Mouse (Mus musculus) right cerebral cortex, postnatal 36 days (tissue): ENCODE measurements around the gene Zfp385b.

Experiments
- DNase-seq, 2 experiments: peaks; one replicate each; pipeline ENCODE4 v3.0.0; 2022; ENCODE audit warnings: low spot score in 2 of 2, mixed read lengths in 1 of 2

Gene Zfp385b

DNA sequence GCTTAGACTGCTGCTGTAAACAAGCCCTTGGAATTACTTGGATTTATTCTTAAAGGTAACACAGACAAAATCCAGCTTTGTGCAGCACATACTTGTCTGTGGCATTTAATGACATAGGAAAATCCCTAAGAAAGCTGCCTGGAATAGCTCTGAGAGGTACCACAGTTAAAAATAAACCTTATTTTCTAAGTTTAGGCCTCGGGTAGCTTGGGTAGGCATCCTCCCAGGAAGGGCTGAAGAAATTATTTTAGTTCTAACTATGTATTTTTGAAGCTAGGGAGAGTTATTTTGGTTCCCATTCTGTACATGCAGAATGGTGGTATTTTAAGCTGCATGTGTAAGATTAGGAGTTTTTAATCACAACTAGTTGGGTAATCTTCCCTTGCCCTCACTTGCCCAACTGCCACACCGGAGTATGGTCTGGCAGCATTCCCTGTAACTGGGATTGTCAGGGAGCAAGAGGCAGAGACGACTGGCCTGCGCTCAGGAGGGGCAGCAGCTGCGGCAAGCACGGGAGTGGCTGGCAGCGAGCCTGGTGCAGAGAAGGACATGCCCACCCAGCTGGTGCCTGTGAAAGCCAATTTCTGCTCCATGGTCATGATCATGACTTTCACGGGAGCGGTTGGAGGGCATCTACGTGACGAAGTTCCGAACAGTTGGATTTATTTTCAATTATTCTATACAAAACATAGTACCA is 230.1 kb downstream of the Zfp385b start:
- DNase-seq, result peak; percentile 28 to 33

DNA sequence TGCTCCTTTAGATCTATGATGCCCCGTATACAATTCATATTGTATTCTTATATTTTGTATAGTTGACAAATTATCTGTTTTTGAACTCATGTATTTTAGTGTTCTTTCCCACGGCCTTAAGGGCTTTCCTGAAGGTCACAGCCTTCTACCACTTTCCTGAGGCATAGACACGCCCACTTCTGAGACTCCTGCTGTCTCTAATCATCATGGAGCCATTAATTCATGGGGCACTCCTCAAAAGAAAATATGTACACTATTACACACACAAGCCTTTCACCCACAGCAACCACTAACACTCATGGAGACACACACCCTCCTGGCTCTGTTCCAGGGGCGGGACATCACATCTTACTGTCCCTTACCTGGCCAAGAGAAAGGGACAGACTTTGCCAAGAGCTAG is 232.1 kb downstream of the Zfp385b start:
- DNase-seq, result no peak

DNA sequence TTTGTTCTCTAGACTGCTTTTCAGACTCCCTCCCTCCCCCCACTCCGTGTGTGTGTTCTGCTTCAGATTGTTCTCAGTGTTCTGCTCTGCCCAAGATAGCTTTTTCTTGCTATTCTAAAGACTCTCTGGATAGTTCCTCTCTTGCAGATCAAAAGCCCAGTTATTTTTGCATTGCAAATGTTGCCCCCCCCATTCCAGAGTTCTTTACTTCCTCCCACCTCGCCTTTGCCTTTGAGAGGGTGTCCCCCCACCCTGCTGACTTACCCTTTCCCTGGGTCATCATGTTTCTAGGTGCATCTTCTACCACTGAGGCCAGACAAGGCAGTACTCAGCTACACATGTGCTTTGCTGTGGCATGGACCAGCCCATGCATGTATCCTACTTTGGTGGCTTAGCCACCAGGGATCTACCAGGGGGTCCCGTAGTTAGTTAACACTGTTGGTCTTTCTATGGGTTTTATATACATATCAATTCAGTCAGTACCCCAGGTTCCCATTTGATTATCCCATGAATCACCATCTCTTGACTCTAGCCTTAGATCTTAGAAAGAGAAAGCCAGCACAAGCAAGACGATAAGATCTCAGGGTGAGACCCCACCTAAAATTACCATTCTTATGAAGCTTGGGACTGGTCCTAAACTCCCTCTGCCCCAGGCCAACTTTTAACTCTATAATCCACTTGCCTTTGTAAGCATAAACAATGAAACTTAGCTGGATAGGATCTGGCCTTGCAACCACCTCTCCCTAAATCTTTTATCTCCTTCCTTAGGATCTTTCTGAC is 232.7 kb downstream of the Zfp385b start:
- DNase-seq, result no peak

DNA sequence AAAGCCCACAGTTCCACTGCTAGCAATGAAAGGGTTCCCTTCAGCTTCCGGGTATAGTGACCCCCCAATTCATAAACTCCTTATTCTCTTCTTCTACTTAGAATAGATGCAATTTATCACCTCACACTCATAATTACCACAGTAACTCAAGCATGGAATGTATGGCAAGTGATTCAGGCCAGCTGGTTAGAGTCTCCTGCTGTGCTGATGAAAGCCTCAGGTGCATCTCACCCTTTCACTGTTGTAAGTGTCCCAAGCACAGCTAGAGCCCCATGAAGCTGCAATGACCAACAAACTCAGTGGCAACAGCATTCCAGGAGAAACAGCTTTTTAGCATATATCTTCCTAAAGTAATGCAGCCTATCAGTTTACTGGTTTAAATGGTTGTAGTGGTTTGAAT is 235.9 kb downstream of the Zfp385b start:
- no peak for DNase-seq

DNA sequence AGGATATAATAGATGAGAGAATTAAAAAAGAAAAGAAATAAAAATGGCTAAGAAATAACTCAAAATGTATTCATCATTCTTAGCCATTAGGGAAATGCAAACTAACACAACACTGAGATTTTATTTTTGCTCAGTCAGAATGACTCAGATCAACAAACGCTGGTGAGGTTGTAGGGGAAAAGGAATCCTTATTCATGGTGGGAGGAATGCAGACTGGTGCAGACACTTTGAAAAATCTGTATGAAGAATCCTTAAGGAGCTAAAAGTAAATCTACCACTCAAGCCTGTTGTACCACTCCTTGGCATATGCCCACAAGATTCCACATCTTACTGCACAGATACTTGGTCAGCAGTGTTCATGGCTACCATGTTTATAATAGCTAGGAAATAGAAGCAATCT is 242.9 kb downstream of the Zfp385b start:
- no peak for DNase-seq

DNA sequence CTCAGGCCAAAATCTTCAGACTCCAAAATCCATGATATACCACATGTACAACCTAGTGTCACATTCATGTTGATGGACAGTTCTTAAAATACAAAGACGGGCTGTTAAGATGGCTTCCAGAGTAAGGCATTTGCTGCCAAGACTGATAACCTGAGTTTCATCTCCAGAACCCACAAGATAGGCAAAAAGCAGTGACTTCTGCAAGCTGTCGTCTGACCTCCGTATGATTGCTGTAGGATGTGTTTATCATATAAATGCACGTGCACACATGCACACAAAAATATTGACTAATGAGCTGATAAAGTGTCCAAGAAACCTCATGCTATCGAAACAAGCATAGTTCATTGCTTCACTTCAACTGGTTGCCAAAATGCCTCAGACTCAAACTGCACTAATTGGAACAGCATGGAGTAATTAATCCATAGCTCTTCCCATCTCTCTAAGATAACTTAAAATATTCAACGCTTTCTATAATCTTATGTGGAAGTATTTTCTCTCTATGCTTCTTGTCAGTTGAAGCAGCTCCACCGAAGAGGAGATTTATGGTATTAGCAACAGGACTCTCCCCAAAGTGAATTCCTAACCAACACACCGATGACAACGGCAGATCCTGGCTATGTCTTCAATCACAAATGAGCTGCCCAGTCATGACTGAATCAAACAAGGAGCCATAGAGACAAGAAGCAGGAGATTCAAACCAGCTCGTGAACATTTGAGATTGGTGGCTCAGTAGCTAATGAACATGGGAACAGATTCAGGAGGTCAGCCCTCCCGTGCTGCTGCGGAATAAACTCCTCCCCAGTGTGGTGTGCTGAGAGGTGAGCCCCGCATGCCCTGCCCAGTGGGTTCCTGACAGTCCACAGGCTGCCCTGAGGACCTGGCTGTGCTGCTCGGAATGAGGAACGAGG is 251.7 kb downstream of the Zfp385b start:
- no peak for DNase-seq

DNA sequence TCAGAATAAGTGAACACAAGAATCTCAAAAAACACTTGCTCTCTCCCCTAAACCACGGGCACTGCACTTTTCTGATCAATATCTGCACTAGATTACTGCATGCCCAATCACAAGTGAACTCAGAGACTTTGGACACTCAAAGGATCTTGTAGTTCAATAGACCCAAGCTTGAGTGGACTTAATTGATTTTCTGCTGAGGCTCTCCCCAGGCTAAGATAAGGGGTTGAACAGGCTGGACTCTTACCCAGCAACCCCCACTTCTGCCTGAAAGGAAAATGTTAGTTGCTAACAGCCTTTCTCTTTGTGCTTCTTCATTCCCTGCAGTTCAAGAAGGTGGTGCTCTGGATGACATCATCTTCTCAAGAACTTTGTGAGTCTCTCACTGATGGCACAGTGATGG is 255.7 kb downstream of the Zfp385b start:
- no peak for DNase-seq

DNA sequence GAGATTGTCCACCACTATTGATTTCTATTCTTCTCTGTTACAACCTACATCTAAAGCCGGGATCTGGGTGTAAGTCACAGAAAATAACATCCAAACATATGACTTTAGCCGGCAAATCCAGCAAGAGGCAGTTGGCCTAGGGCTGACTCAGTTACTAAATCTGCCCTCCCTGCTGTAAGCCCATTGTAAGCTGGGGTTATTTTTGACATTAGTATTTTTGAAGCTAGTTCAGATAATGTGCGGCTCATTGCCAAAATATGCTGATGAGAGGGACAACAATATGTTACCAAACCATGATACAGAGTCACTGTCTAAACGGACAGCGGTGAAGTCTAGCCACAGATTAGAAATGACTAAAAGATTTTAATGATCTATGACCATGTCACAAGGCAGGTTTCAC is 257.5 kb downstream of the Zfp385b start:
- DNase-seq, result no peak

DNA sequence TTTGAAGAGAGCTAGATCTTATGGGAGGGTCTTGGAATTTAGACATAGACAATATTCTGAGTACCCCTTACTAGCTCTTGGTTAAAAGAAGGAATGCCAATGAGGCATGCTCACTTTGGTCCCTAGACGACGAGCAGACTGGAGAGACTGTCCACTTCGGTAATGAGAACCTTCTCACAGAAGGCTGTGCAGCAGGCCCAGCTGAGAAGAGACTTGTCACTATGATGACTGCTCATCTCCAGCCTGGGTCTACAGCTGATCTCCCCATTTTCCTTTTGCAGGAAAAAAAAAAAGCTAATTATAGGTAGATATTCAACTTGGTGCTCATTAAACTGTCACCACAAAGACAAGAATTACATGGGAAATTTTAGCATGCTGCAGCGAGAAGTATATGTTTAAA is 262.5 kb downstream of the Zfp385b start:
- no peak for DNase-seq

DNA sequence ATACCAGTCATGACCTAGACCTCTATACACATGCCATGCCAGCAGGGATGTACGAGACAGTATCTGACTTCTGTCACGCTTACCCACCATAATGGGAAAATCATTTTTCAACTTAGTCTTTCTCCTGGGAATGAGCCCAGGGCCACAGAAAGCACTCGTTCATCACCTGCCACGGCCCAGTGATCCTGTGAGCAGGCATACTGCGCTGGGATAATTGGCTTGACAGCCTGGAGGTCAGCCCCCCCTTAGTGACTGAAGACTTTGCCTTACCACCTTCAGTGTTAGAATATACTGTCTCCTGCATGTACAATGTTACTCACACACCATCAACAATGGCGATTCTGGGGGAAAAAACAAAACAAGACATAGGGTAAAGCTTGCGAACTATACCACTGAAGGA is 263.5 kb downstream of the Zfp385b start:
- DNase-seq, result no peak

DNA sequence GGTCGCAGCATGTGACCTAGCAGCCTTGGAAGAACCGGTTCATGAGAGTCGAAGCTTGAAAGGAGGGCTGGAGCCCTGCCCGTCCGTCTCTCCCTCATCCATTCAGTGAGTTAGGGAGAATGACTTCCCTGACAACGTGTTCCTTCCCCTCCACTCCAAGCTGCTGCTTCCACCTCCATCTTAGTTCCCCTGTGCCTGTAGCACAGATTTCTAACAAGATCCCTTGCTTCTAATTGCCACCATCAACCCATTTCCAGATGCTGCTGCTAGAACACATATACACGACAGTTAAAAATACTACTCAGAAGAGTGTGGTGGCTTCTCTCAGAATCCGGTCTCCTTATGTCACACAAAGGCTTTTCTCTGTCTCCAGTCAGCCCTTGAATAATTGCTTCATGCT is 266.8 kb downstream of the Zfp385b start:
- DNase-seq, result no peak

DNA sequence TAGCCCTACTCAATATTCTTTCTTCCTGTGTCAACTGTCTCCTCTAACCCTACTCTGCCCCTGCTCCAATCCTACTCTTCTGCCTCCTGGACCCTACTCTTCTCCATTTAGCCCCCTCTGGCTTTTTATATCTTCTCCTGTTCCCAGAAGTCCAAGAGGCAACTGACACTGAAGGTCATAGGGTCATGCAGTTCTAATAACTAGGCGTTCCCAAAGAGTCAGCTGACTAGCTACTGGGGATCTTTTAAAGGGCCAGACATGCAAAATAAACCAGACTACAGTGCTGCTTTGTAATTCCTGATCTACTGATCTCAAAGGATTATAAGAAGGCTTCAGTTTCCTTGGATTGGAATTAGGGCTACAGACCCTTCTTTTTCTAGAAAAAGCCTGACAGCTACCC is 276.1 kb downstream of the Zfp385b start:
- no peak for DNase-seq

DNA sequence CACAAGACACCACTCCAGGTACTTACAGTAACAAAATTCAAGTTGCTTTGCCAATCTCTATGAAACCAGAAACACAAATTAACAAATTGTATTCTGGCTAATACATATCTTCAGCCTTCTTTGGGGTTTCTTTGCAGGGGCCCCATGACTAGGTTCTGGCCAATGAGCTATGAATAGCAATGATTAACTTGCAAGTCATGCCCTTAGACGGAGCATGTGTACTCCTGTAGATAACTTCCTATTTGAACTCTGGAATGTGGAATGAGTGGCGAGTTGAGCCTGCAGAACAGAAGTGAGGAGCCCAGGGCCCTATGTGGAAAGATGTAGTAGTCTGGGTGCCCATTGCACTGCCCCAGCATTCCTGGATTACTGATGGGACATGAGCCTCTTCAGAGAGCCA is 276.8 kb downstream of the Zfp385b start:
- no peak for DNase-seq

DNA sequence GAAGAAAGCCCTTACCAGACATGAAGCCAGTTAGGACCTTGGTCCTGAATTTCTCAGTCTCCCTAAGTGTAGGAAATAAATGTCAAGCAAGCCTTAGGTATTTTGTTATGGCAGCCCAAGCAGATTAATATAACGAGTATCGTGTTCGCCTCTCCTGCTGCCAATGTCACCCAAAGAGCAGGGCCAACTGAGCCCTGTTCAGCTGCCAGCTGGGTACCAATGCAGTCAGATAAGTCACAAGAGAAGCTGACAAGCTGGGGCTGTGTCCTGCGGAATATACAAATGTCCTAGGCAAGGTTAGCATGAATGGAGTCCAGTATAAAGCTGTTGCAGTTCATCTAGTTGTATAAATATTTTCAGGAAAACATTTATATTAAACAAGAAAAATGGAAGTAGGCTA is 277.8 kb downstream of the Zfp385b start:
- no peak for DNase-seq

DNA sequence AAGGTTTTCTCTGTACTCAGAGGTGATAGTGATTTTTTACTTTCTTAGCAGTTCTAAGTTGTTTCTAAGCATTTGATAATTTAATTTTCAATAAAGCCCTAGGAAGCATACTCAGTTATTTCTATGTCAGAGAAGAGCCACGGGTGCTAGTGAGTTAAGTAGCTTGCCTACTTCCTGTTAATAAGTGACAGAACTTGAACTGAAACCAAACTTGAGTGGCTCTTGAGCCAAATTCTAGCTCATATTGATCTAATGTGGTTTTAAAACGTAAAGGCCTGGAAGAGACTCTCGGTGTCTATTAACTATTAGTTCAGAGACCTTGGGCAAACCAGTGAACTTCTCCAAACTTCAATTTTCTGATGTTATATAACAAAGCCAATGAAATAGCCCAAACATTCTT is 278.6 kb downstream of the Zfp385b start:
- no peak for DNase-seq

DNA sequence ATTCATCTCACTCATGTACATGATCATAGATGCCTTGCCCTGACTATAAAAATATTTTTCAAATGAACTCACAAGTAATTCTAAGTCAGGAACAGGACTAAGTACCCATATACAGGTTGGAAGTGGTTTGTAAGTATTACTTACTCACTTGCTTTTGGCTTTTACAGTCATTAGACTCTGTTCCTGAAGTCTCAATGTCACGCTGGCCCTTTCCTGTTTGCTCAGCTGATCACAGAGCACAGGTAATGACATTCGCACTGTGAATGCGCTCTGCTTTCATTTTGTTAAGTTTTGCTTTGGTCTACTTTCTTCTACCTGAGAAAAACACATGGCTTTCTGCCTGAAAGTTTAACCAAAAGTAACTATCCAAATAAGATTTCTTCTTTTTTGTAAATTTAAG is 282.9 kb downstream of the Zfp385b start:
- DNase-seq, result no peak

DNA sequence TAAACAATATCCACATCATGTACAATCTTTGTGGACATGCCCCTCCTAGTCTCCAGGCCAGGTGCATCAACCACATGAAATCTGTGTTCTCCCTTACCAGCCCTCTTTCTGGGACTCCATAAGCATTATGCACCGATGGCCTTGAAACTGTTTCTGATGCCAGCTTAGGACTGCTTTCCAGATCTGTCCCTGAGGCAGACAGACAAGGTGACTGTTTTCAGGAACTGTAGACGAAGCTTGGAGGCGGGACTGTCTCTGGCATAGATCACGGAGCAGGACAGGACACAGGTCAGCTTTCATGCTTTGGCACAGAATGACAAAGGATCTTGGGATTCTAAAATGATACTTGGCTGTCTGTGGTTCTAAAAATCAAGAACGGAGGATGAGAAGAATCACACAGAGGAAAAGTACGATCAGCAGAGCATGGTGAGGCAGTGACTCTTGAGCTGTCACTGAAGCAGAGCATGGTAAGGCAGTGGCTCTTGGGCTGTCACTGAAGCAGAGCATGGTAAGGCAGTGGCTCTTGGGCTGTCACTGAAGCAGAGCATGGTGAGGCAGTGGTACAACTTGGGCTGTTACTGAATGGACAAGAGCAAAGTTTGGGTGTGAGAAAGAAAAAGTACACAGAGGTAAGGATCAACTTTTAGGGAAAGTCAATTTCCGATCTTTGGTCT is 291.2 kb downstream of the Zfp385b start:
- no peak for DNase-seq

DNA sequence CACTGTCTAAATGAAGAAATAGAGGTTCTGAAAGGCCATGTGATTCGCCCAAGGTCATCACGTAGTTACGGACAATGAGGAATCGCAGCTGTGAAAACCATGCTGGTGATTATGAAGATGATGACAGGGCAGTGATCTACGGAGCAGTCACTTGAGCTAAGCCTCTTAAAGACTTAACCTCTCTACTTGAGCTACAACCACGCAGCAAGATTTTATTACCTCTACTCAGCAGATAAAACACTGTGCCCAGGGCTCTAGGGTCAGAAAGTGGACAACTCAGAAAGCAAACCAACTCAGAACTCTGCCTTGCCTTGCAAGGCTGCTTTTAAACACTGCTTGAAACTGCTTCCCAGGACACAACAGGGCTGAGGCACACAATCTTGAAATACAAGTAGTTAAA is 291.8 kb downstream of the Zfp385b start:
- DNase-seq, result no peak

DNA sequence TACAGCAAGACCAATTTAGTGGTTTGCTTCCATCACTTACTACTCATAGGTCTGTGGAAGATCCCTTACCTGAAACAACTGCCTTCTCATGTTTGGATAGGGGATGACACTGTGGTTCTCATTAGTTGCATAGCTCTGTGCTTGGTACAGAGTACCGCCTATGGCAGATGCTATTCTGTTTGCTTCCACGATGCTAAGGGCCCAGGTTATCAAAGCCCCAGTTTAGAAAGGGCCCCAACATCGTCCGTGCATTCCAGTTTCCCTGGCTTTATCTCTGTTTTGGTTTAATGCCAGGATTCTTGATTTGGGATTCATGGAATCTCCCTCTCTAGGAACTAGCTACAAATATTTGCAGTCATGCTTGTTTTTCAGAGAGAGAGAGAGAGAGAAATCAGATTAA is 292.6 kb downstream of the Zfp385b start:
- DNase-seq, result no peak

DNA sequence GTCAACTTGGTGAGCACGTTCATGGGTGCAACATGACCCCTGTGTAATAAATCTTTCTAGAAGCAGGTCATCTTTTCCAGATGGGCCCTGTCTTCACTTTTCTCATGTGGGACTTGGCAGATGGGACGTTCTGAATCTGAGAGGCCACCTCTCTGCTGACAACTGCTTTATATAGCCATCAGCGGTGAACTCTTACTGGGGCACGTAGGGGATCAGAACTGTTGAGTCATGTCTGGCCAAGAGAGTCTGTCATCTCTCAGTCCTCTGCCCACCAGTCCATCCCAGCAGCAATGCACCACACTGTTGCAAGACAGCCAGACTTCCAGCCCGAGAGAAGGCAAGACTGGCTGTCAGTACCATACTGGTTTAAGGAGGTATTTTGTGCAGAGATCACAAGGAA is 293.1 kb downstream of the Zfp385b start:
- DNase-seq, result no peak

DNA sequence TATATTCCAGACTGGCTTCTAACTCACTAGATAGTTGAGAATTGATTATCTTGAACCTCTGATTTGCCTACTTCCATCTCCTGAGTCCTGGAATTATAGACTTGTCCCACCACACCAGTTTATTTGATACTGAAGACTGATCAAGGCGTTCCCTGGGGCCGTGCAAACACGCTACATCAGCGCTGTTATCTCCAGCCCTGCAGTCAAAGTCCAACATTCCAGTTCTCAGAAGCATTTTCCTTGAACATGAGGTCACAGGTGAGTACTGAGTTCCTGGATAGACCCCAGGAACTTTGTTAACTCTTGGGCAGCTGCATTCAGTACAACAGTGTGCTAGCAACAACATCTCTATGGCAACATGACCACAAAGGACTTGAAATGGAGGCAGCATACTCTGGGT is 297.2 kb downstream of the Zfp385b start:
- no peak for DNase-seq

DNA sequence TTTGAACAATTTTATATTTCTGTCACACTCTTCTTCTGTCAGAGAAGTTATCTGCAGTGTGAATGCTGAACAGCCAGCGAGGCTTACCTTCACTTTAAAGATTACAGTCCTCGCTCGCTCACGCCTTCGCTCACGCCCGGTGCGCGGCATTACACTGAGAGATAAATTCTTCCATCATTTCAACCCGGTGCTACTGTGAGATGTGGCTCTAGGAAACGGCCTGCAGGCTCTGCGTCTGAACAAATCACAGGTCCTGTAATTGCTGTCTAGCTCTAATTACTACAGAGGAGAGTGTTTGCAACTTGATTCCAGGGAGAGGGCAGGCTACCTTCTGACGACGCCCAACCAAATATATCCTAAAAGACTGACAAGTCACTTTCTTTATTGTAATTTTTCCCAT is 300.1 kb downstream of the Zfp385b start:
- DNase-seq, result no peak
